Mouse (Mus musculus) right cerebral cortex, postnatal 25 days (tissue): ENCODE measurements around the gene Mark1.

Source experiments
- DNase-seq: peaks from one replicate; pipeline ENCODE4 v3.0.0; 2022

Gene Mark1

DNA sequence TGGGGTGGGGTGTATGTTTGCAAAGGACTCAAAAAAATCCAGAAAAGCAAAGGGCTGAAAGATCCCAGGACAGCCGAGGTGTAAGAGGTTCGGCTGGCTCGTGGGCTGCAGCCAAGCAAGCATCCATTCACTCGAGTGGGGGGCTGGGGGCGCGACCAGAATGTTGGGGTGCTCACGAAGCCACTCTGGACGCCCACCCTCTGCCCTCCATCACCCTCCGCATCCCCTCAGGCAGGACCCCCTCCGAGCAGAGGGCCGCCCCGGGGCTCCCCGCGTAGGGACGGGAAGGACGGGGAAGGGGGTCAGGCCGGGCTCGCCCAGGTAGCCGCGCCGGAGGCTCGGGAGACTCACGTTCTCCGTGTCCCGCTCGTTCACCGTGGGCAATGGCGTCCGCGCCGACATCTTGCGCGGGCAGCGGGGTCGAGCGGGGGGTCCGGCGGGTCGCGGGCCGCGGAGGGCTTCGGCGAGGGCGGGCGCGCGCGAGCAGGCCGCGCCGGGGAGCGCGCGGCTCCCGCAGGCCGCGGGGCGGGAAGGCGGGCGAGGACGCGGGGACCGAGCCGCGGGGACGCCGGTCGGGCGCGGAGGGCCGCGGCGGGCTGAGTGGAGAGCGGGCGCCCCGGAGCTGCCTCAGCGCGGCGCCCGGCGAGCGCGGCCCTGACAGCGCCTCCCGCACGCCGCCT is at the start of gene Mark1:
Mark1 (minus strand) TSS at position 500 of the 680 bp plus-strand sequence.
- peak; percentile 65 for DNase-seq

DNA sequence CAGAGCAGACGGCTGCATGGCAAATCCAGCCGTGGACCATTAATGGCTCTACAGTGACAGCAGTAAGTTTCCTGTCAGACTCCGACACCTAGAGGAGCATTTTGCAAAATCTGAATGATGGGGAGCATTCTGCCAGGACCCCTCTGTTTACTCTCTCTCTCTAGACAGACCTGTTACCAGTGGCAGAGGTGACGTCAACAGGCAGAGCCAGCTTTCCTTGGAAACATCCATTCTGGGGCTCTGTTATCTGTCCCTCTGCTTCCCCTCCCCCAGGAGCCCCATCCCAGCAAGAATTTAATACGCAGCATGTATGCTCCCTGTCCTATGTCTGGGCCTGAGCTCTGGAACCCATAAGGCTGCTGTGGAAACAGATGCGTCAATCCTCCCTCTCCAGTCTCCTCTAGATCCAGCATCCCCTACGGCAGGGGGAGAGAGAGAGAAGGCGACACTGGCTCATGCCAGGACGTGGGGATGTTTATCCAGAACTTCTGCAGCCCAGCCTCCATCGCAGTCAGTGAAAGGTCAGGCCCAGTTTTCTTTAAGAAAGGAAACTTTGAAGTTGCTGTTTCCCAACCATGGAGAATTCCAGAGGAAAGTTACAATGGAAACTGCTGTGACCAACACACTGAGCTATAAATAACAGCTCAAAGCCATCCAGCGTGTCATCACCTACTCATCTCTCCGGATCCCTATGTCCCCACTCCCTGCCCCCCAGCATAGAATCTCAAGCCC is 48.3 kb upstream of the Mark1 start:
- no peak for DNase-seq

- DNase-seq, result no peak
These were observed 47.1 kb upstream of the Mark1 start for GRCm38 (mm10) chr1:185046513-185046912.

GRCm38 (mm10) chr1:185038183-185038686 is 38.9 kb upstream of the Mark1 start:
- DNase-seq, result no peak

DNA sequence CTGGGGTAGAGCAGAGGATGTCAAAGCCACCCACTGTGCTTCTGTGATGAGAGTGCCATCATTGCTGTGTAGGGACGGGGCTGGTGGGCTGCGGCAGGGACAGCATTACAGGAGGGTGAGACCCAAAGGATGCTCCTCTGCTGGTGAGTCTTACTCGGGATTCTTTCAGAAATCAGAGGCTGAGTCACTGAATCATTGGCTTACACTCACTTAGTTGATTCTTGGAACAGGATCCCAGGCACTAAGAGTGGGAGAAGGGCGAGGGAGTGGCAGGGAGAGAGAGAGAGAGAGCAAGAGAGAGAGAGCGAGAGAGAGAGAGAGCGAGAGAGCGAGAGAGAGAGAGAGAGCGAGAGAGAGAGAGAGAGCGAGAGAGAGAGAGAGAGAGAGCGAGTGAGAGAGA is 31.2 kb upstream of the Mark1 start:
- DNase-seq, result no peak

GRCm38 (mm10) chr1:185020429-185021168 is 21.2 kb upstream of the Mark1 start:
- no peak for DNase-seq

GRCm38 (mm10) chr1:185012566-185012965 is 13.2 kb upstream of the Mark1 start:
- no peak for DNase-seq

- no peak for DNase-seq
These were observed 7.7 kb upstream of the Mark1 start for GRCm38 (mm10) chr1:185007066-185007465.

DNA sequence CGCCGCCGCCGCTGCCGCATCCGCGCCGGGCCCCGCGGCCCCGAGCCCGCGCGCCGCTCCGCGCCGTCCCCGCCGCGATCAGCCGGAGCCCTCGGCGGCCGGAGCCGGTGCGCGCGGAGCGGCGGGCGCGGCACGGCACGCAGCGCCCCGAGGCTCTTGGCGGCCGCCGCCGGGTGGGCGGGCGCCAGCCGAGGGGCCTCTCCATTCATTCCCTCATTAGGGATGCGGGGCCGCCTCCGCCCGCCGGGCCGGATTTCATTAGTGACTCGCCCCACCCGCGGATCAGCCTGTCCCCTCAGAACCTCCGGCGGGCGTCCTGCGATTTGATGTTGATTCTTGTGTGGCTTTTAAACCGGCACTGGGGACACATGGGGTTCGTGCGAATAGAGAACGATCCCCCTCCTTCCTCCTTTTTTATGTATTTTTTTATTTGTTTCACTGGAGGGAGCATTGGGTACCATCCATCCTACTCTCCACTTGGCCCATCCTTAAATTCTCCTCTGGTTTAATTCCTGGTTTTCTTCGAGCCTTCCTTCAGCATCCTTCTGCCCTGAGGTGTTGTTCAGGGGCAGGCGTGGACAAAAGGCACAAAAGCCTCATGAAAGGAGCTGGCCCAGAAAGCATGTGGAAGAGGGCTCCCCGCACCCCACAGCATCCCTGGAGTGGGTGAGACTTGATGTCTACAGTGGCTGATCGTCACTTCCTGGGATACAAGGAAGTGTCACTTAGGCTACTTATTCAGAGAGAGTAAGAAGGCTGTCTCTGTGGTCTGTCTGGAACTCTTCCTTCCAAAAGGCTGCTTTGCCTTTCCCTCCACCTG is 620 bp upstream of the Mark1 start:
- peak; percentile 70 for DNase-seq

GRCm38 (mm10) chr1:184998631-184999030 is 739 bp downstream of the Mark1 start:
- no peak for DNase-seq

- no peak for DNase-seq
These were observed 1.2 kb downstream of the Mark1 start for GRCm38 (mm10) chr1:184998161-184998560.

GRCm38 (mm10) chr1:184997466-184997865 is 1.9 kb downstream of the Mark1 start:
- no peak for DNase-seq

DNA sequence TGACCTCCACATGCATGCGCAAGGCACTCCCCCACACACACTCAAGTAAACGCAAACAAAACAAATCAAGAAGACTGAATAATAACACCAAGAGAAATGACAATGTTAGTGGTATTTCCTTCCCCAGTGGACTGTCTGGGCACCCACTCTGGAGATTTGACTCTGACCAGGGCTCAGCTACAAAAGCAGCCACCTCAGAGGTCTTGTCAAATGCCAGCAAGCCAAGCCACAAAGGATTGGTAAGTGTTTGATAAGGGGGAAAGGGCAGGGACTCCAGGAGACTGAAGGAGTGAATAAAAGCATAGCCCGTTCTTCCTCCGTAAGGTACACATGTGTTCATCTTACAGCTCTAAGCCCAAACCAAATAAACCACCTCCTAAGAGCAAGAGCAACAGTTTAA is 4.0 kb downstream of the Mark1 start:
- DNase-seq, result no peak

DNA sequence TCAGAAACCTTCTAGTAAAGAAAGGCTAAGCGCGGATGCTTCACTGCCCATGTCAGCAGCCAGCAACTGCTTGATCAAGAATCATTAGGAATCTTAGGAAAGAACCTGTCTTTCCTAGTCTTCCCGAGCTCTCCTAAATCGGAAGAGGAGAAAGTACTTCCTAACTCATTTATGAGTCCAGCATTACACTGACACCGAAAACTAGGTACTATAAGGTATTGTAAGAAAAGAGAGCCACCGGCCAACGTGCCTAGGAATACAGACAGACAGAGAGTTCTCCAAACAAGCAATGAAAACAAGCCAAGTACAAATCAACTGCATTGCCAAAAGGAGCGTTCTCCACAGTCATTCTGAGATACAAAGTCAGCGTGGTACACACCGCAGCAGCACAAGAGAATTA is 8.2 kb downstream of the Mark1 start:
- DNase-seq, result no peak

DNA sequence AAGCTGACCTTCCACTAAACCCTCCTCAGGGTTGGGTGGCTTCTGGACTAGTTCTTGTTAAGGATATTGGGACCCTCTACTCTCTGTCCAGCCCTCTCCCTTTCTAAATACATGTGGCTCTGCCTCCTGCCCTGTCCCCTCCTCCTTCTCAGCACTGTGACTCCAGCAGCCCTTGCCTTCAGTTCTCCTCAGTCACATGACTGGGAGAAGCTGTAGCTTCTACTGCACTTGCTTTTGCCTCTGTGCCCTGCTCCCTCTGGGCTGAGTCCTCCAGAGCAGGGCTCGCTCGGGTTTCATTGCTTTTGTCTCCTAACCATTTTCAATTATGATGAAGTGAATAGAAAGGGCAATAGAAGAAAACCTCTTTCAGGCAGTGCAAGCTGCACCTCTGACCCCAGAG is 12.6 kb downstream of the Mark1 start:
- no peak for DNase-seq

- no peak for DNase-seq
These were observed 14.6 kb downstream of the Mark1 start for GRCm38 (mm10) chr1:184984723-184985122.

- no peak for DNase-seq
These were observed 15.6 kb downstream of the Mark1 start for GRCm38 (mm10) chr1:184983751-184984150.

DNA sequence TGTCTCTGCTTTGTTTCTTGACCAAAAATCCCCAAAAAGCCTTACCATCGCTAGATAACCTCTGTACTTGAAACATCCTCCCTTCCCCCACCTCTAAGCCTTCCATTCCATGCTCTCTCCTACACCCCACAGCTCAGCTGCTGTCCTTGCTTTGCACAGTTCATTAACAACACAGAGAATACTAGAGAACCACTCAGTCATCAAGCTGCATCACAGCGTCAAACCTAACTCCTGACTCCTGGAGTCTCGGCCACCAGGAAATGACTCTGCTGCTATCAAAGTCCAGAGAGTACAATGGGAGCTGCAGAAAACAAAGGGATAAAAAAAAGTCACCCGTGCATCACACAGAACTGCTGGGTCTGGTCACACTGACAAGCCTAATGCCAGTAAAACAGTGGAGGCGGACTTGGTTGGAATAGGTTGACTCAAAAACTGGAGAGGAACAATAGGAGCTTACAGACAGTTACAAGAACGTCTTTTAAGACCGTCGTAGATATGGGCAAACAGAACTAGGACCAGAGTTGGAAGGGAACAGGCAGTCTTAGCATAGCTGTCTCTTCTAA is 27.1 kb downstream of the Mark1 start:
- no peak for DNase-seq

GRCm38 (mm10) chr1:184969374-184969773 is 30.0 kb downstream of the Mark1 start:
- no peak for DNase-seq

- DNase-seq, result peak; percentile 39
These were observed 33.5 kb downstream of the Mark1 start for GRCm38 (mm10) chr1:184965682-184966360.

DNA sequence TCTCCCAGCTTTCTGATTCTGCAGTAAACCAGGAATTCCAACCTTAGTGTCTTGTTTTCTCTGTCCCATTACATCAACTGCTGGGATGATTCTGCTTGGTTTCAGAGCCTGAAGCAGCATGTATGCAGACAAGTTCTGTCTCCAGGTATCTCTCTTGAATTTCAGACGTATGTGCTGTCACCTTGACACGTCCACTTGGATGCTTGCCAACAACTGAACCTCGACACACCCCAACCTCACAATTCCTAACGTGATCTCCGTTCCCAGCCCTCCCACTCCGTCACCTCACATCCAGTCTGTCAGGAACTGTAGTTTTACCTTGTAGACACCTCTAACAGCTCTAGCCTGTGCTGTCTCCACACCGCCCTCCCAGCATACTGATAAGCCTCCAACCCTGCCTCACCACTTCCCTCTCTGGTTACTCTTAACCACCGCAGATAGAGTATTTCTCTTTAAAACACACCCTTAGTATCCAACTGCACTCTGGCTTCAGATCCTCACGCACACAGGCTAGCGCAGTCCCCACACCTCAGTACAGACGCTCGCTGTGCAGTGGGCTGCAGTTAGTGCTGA is 36.2 kb downstream of the Mark1 start:
- DNase-seq, result no peak
